Mouse (Mus musculus): ENCODE data around the gene Myom3.
A peak's percentile ranks its signal among the peaks of the same experiment; 100 is the strongest.

Myom3 gene

GRCm38 (mm10) chr4:135761569-135761968 lies 2.1 kb downstream of the Myom3 start:
- DNase-seq, result no peak

- DNase-seq, result peak; percentile 15 to 30
These were observed 2.9 kb downstream of the Myom3 start for GRCm38 (mm10) chr4:135762251-135762906.

DNA sequence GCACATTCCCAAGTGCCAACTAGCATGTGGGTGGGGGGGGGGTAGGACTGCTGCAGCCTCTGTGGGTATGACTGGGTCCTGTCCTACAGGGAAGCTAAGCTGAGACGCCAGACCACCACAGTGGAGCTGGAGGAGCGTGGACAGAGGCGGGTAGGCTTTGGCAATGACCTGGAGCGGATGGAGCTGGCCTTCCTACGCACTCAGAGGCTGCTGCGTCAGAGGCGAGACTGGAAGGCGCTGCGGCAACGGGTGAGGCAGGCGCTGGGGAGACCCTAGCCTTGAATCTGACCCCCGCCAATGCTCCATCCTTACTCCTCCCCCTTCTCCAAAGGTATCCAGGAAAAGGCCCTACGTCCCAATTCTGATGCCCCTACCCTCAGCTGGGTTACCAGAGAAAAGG lies 5.2 kb downstream of the Myom3 start:
- DNase-seq, result no peak

DNA sequence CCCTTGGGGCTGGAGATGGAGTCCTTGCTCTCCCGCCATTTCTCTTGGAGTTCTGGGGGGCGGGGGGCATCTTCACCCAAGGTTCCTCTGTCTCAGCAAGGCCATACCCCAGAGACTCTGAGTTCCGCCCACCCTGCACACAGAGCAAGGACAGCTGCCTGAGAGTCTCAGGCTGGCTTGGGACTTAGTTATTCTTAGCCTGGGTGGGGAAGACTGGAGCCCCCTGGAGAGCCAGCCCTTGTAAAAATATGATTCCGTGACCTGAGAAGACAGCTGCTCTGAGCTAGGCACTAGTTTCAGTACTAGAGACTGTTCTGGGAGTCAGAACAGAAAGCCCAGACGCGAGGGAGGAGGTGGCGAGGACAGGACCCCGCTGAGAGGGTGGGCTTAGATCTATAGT lies 6.2 kb downstream of the Myom3 start:
- no peak for DNase-seq

DNA sequence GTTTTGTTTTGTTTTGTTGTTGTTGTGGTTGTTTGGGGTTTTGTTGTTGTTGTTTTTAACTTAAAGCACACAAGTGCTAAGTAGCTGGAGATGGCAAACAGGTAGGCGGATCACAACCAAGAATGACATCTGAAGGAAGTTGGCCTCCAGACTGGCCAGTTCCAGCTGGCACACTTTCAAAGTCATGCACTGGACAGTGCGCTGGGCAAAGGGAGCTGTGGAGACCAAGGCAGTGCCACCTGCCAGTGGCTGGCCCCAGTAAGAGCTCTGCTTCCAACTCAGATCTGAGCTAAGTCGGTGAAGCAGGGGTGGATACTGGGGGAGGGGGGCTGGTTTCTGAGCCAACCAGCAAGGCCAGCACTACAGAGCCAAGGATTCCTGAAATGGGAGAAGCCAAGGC lies 7.5 kb downstream of the Myom3 start:
- no peak for DNase-seq

- DNase-seq, result peak in 1 of 2 experiments; percentile 17
These were observed 9.3 kb downstream of the Myom3 start for GRCm38 (mm10) chr4:135768572-135769526.

DNA sequence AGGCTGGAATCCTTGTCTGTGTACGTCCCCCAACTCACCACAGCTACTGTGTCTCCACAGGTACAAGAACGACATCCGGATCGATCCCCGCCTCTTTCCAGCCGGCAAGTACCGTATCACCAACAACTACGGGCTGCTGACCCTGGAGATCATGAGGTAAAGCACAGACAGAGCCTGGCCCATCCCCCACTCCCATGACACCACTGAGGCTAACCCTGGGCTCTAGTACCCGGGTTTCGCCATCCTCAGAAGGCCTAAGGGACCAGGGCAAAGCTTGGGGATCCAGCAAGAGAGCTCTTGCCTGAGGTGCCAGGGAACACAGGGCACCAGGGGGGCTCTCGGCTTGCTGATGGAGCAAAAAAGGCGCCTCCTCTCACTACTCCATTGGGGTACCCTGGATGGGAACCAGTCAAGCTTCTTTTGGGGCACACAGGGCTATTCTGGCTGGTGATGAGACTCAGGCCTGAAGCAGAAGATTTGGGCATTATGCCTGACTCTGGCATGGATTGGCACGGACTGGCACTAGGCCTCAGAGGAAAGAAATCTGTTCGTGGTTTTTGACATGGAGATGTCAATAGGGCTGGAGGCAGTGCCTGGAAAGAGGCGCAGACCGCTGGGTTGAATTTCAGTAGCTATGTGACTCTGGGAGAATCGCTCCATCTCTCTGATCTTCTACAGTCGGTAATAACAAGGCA lies 11.2 kb downstream of the Myom3 start:
- no peak for DNase-seq

GRCm38 (mm10) chr4:135771592-135771991 lies 12.1 kb downstream of the Myom3 start:
- DNase-seq, result no peak

GRCm38 (mm10) chr4:135772671-135773070 lies 13.2 kb downstream of the Myom3 start:
- no peak for DNase-seq

GRCm38 (mm10) chr4:135774496-135774895 lies 15.0 kb downstream of the Myom3 start:
- no peak for DNase-seq

GRCm38 (mm10) chr4:135776850-135777249 lies 17.3 kb downstream of the Myom3 start:
- no peak for DNase-seq

- DNase-seq, result no peak
These were observed 20.1 kb downstream of the Myom3 start for GRCm38 (mm10) chr4:135779661-135780060.

- no peak for DNase-seq
These were observed 20.7 kb downstream of the Myom3 start for GRCm38 (mm10) chr4:135780255-135780654.

DNA sequence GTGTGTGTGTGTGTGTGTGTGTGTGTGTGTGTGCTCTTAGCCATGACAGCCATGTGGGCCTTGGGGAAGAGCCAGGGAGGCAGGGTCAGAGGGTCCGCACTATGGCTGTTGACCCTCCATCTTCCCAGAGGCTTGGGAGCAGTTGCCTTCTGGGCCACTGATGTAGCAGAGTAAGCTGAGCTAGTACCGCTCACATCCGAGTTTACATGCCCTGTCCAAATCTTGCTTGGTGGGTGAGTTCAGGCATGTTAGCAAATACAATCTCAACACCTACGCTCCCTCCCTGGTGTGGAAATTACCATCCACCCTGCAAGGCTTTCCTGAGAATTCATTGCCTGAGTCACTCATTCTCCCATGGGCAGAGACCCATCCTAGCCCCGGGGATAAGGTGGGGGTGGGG lies 21.8 kb downstream of the Myom3 start:
- no peak for DNase-seq

- no peak for DNase-seq
These were observed 27.1 kb downstream of the Myom3 start for GRCm38 (mm10) chr4:135786581-135786980.

GRCm38 (mm10) chr4:135787271-135787670 lies 27.8 kb downstream of the Myom3 start:
- no peak for DNase-seq

GRCm38 (mm10) chr4:135789135-135789534 lies 29.6 kb downstream of the Myom3 start:
- no peak for DNase-seq

DNA sequence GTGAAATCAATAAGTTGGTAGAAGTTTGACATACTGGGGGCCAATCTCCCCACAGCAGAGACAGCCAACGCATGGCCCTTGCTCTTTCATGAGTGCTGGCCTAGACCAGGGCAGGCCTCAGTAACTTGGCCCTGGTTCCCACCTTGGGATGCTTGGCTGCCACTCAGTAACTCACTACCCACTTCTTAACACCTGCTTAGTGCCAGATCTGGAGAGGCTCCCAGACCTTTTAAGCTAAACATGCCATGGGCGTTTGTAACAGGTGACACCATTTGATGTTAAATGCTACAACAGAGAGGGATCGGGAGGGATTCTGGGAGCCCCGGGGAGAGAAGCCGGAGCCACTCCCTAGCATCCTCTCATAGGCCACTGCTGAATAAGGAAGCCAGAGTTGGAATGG lies 33.3 kb downstream of the Myom3 start:
- DNase-seq, result no peak

- peak in 1 of 2 experiments; percentile 15 for DNase-seq
These were observed 38.4 kb downstream of the Myom3 start for GRCm38 (mm10) chr4:135797931-135798330.

DNA sequence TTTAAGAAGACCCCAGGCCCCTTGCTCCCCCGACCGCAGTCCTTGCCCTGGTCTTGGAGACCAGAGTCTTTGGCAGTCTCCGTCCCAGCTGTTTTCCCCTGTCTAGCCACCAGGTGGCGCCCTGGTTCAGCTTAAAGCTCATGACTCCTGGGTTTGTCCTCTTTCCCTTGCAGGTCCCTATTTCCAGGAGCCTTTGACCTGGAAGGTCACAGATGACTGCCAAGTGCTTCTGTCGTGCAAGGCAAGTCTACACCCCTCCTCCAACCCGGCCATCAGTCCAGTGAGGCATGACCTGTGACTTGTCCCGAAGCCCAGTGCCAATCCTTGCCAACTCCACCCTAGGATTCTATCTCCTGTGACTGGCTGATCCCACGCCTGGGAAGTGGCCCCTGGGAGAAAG lies 42.0 kb downstream of the Myom3 start:
- DNase-seq, result peak; percentile 65 to 88

DNA sequence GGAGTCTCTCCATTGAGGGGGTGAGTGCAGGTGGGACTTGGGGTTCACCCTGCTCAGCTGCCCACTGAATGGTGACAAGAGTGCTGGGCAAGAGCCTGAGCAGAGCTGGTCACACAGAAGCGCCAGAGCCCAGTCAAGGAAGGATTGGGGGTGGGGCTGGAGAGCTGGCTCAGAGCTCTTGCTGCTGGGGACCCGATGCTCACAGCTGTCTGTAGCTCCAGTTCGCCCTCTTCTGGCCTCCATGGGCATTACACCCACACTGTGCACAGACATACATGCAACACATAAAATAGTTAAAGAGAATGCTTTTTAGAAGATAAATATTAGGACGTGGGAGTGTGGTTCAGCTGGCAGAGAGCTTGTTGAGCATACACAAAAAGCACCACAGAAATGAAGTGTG lies 43.8 kb downstream of the Myom3 start:
- peak in 1 of 2 experiments; percentile 12 for DNase-seq

DNA sequence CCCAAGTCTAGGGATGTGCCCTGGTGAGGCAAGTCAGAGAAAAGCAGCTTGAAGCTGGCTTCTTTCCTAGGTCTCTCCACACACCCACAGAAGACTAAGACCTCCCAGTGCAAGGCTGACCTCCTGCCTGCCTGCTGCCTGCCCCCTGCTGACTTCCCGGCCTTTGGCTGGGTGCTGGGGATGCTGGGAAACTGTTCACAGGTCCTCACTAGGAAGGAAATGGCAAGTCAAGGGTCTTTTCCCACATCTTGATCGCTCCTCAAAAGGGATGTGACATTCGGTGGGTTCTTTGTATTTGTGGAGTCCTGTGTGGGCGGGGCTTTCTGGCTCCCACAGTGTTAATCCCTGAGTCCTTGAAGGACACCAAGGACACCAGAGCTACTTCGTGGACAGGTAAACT lies 44.7 kb downstream of the Myom3 start:
- no peak for DNase-seq

DNA sequence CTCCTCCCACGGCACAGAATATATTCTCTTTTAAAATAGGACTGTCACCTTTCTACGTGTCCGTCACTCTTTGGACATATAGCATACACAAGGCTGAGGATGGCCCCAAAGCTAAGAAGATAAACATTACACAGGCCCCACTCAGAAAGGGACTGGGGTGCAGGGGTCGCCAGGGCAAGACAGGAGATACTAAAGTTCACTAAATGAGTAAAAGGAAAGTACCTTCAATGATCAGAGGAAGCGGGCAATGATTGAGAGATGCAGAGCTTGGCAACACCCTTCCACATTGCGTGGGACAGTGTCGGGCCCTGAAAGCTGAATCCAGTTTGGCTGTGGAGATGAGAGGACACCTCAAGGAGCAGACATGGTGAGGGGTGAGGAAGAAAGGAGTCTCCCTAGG lies 55.4 kb downstream of the Myom3 start:
- DNase-seq, result no peak
